Comparison of ENCODE assay signal across 9 mouse cellular contexts in genomic region chr11:61714346-61715117, GRCm38 (mm10). TPM values are rescaled to one million over a fixed set of nuclear protein-coding genes. Genes with fewer than 3 reads are reported as not detected.
DNase-seq lines count a peak whose midpoint lies in the region; ATAC-seq and TF ChIP-seq lines count a peak whose summit lies in the region.
"Had no signal": no experiment of that assay in that cellular context is flagged by ENCODE, and none has a peak within 500 bp of the region (broad histone marks: within the 10 kb centered on the region; RNA-seq: fewer than 3 reads in every experiment).

No protein-coding gene starts in this region.

- no peak overlapping the region for H3K4me2 ChIP-seq in heart, embryonic 15.5 days

- no peak overlapping the region for H3K9ac ChIP-seq in heart, embryonic 15.5 days
- no peak overlapping the region for H3K9ac ChIP-seq in liver, adult 2 months (ENCODE audit: low read depth, low read length)

- no peaks in the 10 kb centered on the region; the same call in 1 of the 2 replicates for H3K4me1 ChIP-seq in heart, embryonic 15.5 days (replicated peaks)
- no peaks in the 10 kb centered on the region for H3K4me1 ChIP-seq in liver, adult 2 months (ENCODE audit: control insufficient read depth, insufficient read depth, low read length)

- TF ChIP-seq POLR2A in liver, adult 2 months (IDR thresholded peaks at IDR 0.05; ENCODE audit: extremely low read depth, insufficient read depth, low read length) = no peak

- 34% methylated on average over 11 of the region's 11 CpGs for WGBS in heart, embryonic 15.5 days
- 45% methylated on average over 11 of the region's 11 CpGs for WGBS in liver, adult 2 months

- no peak overlapping the region for H3K4me3 ChIP-seq in heart, embryonic 15.5 days
- H3K4me3 ChIP-seq in liver, adult 2 months (ENCODE audit: insufficient read depth, low read depth, low read length) = no peak overlapping the region

- ATAC-seq in heart, embryonic 15.5 days (replicated peaks; ENCODE audit: insufficient number of reproducible peaks, insufficient read depth, low FRiP score, low read depth) = peak; percentile 67; the same call in 1 of the 2 replicates

- DNase-seq in CD8-positive naive resting alpha-beta T cell, adult 2 months (ENCODE audit: low read depth in 2 of 2, low spot score in 2 of 2) = peak; percentile 65 to 79
- peak; percentile 56 for DNase-seq in brain, embryonic 18.5 days (ENCODE audit: low read depth, low spot score)
- DNase-seq in fibroblast of lung, adult 2 months (ENCODE audit: low read depth) = peak; percentile 46
- peak; percentile 84 for DNase-seq in kidney, postnatal 10 days
- DNase-seq in liver, adult 2 months (ENCODE audit: extremely low read depth, low read depth, low spot score) = peak; percentile 61
- peak; percentile 63 for DNase-seq in neural tube, embryonic 10.5 days (ENCODE audit: extremely low spot score, low spot score)
- peak; percentile 63 for DNase-seq in telencephalon, adult 2 months (ENCODE audit: low read depth, low spot score)

- H3K36me3 ChIP-seq in heart, embryonic 15.5 days = no peaks in the 10 kb centered on the region
- H3K36me3 ChIP-seq in liver, adult 2 months (ENCODE audit: control insufficient read depth, insufficient read depth, low read length) = no peaks in the 10 kb centered on the region

- no peaks in the 10 kb centered on the region for H3K9me3 ChIP-seq in heart, embryonic 15.5 days (replicated peaks)

- no peak overlapping the region for H3K27ac ChIP-seq in heart, embryonic 15.5 days
- H3K27ac ChIP-seq in liver, adult 2 months (replicated peaks; ENCODE audit: insufficient read depth, low read depth, low read length) = no peak overlapping the region

- TF ChIP-seq CTCF in liver, adult 2 months (IDR thresholded peaks at IDR 0.05; ENCODE audit: low read depth, low read length) = peak; percentile 81

- peaks cover 7% of the 10 kb centered on the region; the same call in 1 of the 2 replicates for H3K27me3 ChIP-seq in heart, embryonic 15.5 days
- H3K27me3 ChIP-seq in liver, adult 2 months (ENCODE audit: control insufficient read depth, insufficient read depth, low read length) = no peaks in the 10 kb centered on the region

- H3K79me2 ChIP-seq in liver, adult 2 months (ENCODE audit: control insufficient read depth, insufficient read depth, low read length) = no peaks in the 10 kb centered on the region

RNA-seq across cellular contexts. Expression of gene Slc5a10, which starts 6.1 kb away (rescaled TPM):
- polyA plus RNA-seq in heart, embryonic 15.5 days (2015; fragmentation: Nextera tagmentation; extraction: Ambion mirVana) = 0.08 TPM in 1 of 2 replicates, not detected in the other
- 0.07 TPM in 1 of 2 replicates, not detected in the other for total RNA-seq in liver, adult 2 months (2014; rRNA removed)
- not detected in 2 replicates for polyA plus RNA-seq in liver, adult 2 months (2012; rRNA removed)
- total RNA-seq: gastrocnemius, postnatal 4 days had no signal

RNA-seq across cellular contexts. Expression of gene Fam83g, which starts 30.6 kb away (rescaled TPM):
- 0.68 and 1.4 TPM in 2 replicates for polyA plus RNA-seq in heart, embryonic 15.5 days (2015; fragmentation: Nextera tagmentation; extraction: Ambion mirVana)
- total RNA-seq in liver, adult 2 months (2014; rRNA removed) = 1.0 and 1.5 TPM in 2 replicates
- polyA plus RNA-seq in liver, adult 2 months (2012; rRNA removed) = 1.4 TPM in 2 replicates

RNA-seq across cellular contexts. Expression of gene Prpsap2, which starts 47.4 kb away (rescaled TPM):
- 14.2 and 15.8 TPM in 2 replicates for polyA plus RNA-seq in heart, embryonic 15.5 days (2015; fragmentation: Nextera tagmentation; extraction: Ambion mirVana)
- total RNA-seq in liver, adult 2 months (2014; rRNA removed) = 12.6 and 13.5 TPM in 2 replicates
- 6.0 and 6.6 TPM in 2 replicates for polyA plus RNA-seq in liver, adult 2 months (2012; rRNA removed)
